Mouse (Mus musculus): ENCODE measurements around the gene Mapk8ip3. TPM values are rescaled to one million over a fixed set of nuclear protein-coding genes. Genes with fewer than 3 reads are reported as not detected.
A peak's percentile ranks its signal among the peaks of the same experiment; 100 is the strongest.

Gene Mapk8ip3
- polyA plus RNA-seq, 1 experiment: 60.2 TPM

DNA sequence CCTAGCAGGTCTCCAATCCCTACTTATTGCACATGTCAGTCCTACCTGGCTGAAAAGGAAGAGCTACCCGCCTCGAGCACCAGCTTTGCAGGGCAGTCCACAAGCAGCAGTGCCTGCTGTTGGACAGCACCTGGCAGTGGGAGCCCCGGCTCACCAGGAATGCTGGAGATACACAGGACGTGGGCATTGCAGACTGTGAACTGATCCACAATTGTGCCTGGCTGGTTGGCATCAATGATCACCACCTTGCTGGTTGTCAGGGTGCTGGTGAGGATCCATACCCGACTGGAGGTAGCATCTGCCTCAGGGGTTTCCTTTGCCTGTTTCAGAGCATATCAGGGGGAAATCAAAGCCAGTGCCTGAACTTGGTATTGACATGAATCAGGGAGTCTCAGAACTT lies 34.7 kb downstream of the Mapk8ip3 start:
- Histone ChIP-seq H3K36me3 (ENCODE audit: control insufficient read depth, insufficient read depth, low read length) (peaks cover 5% of the 10 kb centered on the region), H3K27ac (ENCODE audit: control insufficient read depth, insufficient read depth, low read depth, low read length) (no peak overlapping the region), H3K4me3 (ENCODE audit: control insufficient read depth, low read depth, low read length) (no peak overlapping the region), H3K4me1 (ENCODE audit: control insufficient read depth, insufficient read depth, low read length) (peaks cover under 1% of the 10 kb centered on the region; the same call in 1 of the 2 replicates), H3K27me3 (ENCODE audit: control insufficient read depth, insufficient read depth, low read length) (no peaks in the 10 kb centered on the region)
- no peak for TF ChIP-seq CTCF (IDR thresholded peaks at IDR 0.05; ENCODE audit: control insufficient read depth, insufficient read depth, insufficient replicate concordance, low read depth, low read length)
- no peak for TF ChIP-seq POLR2A (IDR thresholded peaks at IDR 0.05; ENCODE audit: control insufficient read depth, low read depth, low read length)

DNA sequence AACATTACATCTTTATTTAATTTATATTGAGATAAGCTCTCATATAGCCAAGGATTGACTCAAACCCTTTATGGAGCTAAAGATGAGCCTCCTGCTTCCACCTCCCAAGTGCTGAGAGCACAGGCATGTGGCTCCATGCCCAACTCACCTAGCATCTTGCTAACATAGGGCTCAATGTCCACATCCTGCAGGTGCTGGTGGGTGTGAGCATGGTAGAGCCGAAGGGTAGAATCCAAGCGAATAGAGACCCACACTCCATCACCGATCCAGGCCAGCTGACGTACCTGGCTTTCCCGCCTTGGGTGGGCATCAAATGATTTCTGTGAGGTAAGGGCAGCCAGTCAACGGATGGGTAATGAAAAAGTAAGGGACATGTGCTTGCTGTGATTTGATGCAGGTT lies 36.8 kb downstream of the Mapk8ip3 start:
- H3K27ac ChIP-seq (ENCODE audit: control insufficient read depth, insufficient read depth, low read depth, low read length): no peak overlapping the region
- no peak overlapping the region for H3K4me3 ChIP-seq (ENCODE audit: control insufficient read depth, low read depth, low read length)
- H3K36me3 ChIP-seq (ENCODE audit: control insufficient read depth, insufficient read depth, low read length): peaks cover 3% of the 10 kb centered on the region
- peaks cover 15% of the 10 kb centered on the region for H3K4me1 ChIP-seq (ENCODE audit: control insufficient read depth, insufficient read depth, low read length)
- H3K27me3 ChIP-seq (ENCODE audit: control insufficient read depth, insufficient read depth, low read length): no peaks in the 10 kb centered on the region
- TF ChIP-seq CTCF (IDR thresholded peaks at IDR 0.05; ENCODE audit: control insufficient read depth, insufficient read depth, insufficient replicate concordance, low read depth, low read length): no peak
- TF ChIP-seq POLR2A (IDR thresholded peaks at IDR 0.05; ENCODE audit: control insufficient read depth, low read depth, low read length): no peak

GRCm38 (mm10) chr17:24899153-24899552 lies 37.6 kb downstream of the Mapk8ip3 start:
- no peaks in the 10 kb centered on the region for H3K27me3 ChIP-seq (ENCODE audit: control insufficient read depth, insufficient read depth, low read length)
- H3K36me3 ChIP-seq (ENCODE audit: control insufficient read depth, insufficient read depth, low read length): no peaks in the 10 kb centered on the region; the same call in none of the 2 replicates

DNA sequence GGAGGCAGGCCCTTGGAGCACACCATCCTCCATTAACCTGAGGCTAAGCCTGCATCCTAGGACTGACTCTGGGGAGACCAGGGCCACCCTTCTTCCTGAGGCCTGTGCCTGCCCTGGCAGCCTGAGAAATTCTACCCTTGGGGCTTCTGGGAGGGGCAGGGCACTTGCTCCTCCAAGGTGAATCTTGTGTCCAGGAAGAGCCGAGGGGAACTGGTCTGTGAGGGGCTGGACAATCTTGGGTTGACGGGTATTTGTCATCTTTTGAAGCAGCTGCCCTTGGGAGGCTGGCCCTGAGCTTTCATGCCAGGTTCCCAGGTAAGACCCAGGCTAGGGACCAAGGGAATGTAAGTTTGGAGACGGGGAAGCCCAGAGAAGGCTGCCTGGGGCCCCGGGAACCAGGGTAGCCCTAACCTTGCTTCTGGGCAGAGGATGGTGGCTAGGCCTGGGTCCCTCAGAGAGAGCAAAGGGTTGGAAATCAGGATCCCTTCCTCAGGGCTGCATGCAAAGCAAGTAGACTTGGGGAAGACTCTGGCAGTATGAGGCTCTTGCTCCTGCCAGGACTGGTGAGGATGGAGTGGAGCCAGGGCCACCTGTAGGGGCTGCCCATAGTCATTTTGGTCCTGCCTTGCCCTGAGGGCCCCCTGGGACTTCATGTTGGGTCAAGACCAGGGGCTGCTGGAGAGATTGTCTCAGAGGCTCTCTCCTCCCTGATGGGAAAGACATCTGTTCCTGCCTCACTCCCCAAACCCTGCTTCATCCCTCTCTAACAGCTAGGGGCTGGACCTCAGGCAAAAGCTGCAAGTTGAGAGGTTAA lies 38.5 kb downstream of the Mapk8ip3 start:
- H3K4me3 ChIP-seq (ENCODE audit: control insufficient read depth, low read depth, low read length): peak overlapping the region; percentile 22
- peaks cover 20% of the 10 kb centered on the region for H3K4me1 ChIP-seq (ENCODE audit: control insufficient read depth, insufficient read depth, low read length)
- no peaks in the 10 kb centered on the region; the same call in none of the 2 replicates for H3K36me3 ChIP-seq (ENCODE audit: control insufficient read depth, insufficient read depth, low read length)

More at GRCm38 (mm10) chr17:24899153-24899552, 37.6 kb downstream of the Mapk8ip3 start:
- TF ChIP-seq POLR2A (IDR thresholded peaks at IDR 0.05; ENCODE audit: control insufficient read depth, low read depth, low read length): no peak
- no peak for TF ChIP-seq CTCF (IDR thresholded peaks at IDR 0.05; ENCODE audit: control insufficient read depth, insufficient read depth, insufficient replicate concordance, low read depth, low read length)
- H3K27ac ChIP-seq (ENCODE audit: control insufficient read depth, insufficient read depth, low read depth, low read length): no peak overlapping the region
- no peak overlapping the region for H3K4me3 ChIP-seq (ENCODE audit: control insufficient read depth, low read depth, low read length)
- H3K4me1 ChIP-seq (ENCODE audit: control insufficient read depth, insufficient read depth, low read length): peaks cover 18% of the 10 kb centered on the region

GRCm38 (mm10) chr17:24897600-24897999 lies 39.2 kb downstream of the Mapk8ip3 start:
- peak overlapping the region; percentile 5; the same call in 1 of the 2 replicates for H3K27ac ChIP-seq (ENCODE audit: control insufficient read depth, insufficient read depth, low read depth, low read length)
- peaks cover 20% of the 10 kb centered on the region for H3K4me1 ChIP-seq (ENCODE audit: control insufficient read depth, insufficient read depth, low read length)
- TF ChIP-seq POLR2A (IDR thresholded peaks at IDR 0.05; ENCODE audit: control insufficient read depth, low read depth, low read length) (peak; percentile 58; the same call in 1 of the 2 replicates), CTCF (IDR thresholded peaks at IDR 0.05; ENCODE audit: control insufficient read depth, insufficient read depth, insufficient replicate concordance, low read depth, low read length) (no peak)
- H3K4me3 ChIP-seq (ENCODE audit: control insufficient read depth, low read depth, low read length): peak overlapping the region; percentile 22
- H3K27me3 ChIP-seq (ENCODE audit: control insufficient read depth, insufficient read depth, low read length): no peaks in the 10 kb centered on the region
- no peaks in the 10 kb centered on the region; the same call in 1 of the 2 replicates for H3K36me3 ChIP-seq (ENCODE audit: control insufficient read depth, insufficient read depth, low read length)

More for the DNA sequence above, 38.5 kb downstream of the Mapk8ip3 start:
- peak overlapping the region; percentile 5; the same call in 1 of the 2 replicates for H3K27ac ChIP-seq (ENCODE audit: control insufficient read depth, insufficient read depth, low read depth, low read length)
- H3K27me3 ChIP-seq (ENCODE audit: control insufficient read depth, insufficient read depth, low read length): no peaks in the 10 kb centered on the region
- TF ChIP-seq POLR2A (IDR thresholded peaks at IDR 0.05; ENCODE audit: control insufficient read depth, low read depth, low read length): no peak
- TF ChIP-seq CTCF (IDR thresholded peaks at IDR 0.05; ENCODE audit: control insufficient read depth, insufficient read depth, insufficient replicate concordance, low read depth, low read length): no peak

DNA sequence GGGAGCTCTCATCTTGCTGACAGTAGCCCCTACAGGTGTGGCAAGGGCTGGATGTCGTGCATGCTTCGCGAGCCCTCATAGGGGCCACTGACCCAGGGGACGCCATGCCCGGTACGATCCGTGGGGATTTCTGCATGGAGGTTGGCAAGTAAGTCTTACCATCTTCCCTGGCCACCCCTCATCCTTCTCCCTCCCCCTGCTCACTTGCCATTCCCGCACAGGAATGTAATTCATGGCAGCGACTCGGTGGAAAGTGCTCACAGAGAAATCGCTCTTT lies 39.8 kb downstream of the Mapk8ip3 start:
- Histone ChIP-seq H3K27me3 (ENCODE audit: control insufficient read depth, insufficient read depth, low read length) (no peaks in the 10 kb centered on the region), H3K4me1 (ENCODE audit: control insufficient read depth, insufficient read depth, low read length) (peaks cover 20% of the 10 kb centered on the region), H3K4me3 (ENCODE audit: control insufficient read depth, low read depth, low read length) (peak overlapping the region; percentile 91), H3K36me3 (ENCODE audit: control insufficient read depth, insufficient read depth, low read length) (no peaks in the 10 kb centered on the region; the same call in 1 of the 2 replicates), H3K27ac (ENCODE audit: control insufficient read depth, insufficient read depth, low read depth, low read length) (peak overlapping the region; percentile 15; the same call in 1 of the 2 replicates)
- TF ChIP-seq POLR2A (IDR thresholded peaks at IDR 0.05; ENCODE audit: control insufficient read depth, low read depth, low read length) (no peak), CTCF (IDR thresholded peaks at IDR 0.05; ENCODE audit: control insufficient read depth, insufficient read depth, insufficient replicate concordance, low read depth, low read length) (no peak)

GRCm38 (mm10) chr17:24896241-24896992 lies 40.4 kb downstream of the Mapk8ip3 start, which contains the start of gene Nme3:
Gene Nme3 (plus strand): TSS chr17:24896500.
- H3K4me1 ChIP-seq (ENCODE audit: control insufficient read depth, insufficient read depth, low read length): peaks cover 20% of the 10 kb centered on the region
- H3K36me3 ChIP-seq (ENCODE audit: control insufficient read depth, insufficient read depth, low read length): no peaks in the 10 kb centered on the region; the same call in 1 of the 2 replicates
- TF ChIP-seq POLR2A (IDR thresholded peaks at IDR 0.05; ENCODE audit: control insufficient read depth, low read depth, low read length) (0 out of 2 replicates have a peak, but pooled peaks have one; percentile 28), CTCF (IDR thresholded peaks at IDR 0.05; ENCODE audit: control insufficient read depth, insufficient read depth, insufficient replicate concordance, low read depth, low read length) (no peak; the same call in 1 of the 2 replicates)
- peak within 1 kb of the TSS; percentile 91 for H3K4me3 ChIP-seq (ENCODE audit: control insufficient read depth, low read depth, low read length)
- H3K27me3 ChIP-seq (ENCODE audit: control insufficient read depth, insufficient read depth, low read length): no peaks in the 10 kb centered on the region
- peak within 1 kb of the TSS; percentile 41 for H3K27ac ChIP-seq (ENCODE audit: control insufficient read depth, insufficient read depth, low read depth, low read length)

Data from testis, adult 2 months (tissue).